Mouse (Mus musculus): ENCODE data around the gene Tmem106a. TPM values are rescaled to one million over a fixed set of nuclear protein-coding genes. Genes with fewer than 3 reads are reported as not detected.
"Not testable (repeated sequence)": the region's sequence is repeated elsewhere in the genome, so short reads cannot be mapped to it uniquely, and the experiment has no call there.

The Tmem106a gene
- polyA plus RNA-seq, 1 experiment from 2014 or later, result 6.7 TPM

GRCm38 (mm10) chr11:101556541-101556940 lies 25.5 kb upstream of the Tmem106a start:
- Histone ChIP-seq H3K4me2 (replicated peaks; ENCODE audit: low read depth, low read length) (no peak overlapping the region), H3K9me3 (ENCODE audit: control insufficient read depth, low read depth, low read length) (no peaks in the 10 kb centered on the region), H3K4me3 (ENCODE audit: low read depth, low read length) (no peak overlapping the region), H3K27ac (ENCODE audit: low read length) (no peak overlapping the region), H3K4me1 (ENCODE audit: control insufficient read depth, insufficient read depth, low read length) (peaks cover 10% of the 10 kb centered on the region; the same call in 1 of the 2 replicates), H3K36me3 (ENCODE audit: control insufficient read depth, insufficient read depth, low read length) (peaks cover 48% of the 10 kb centered on the region), H3K27me3 (ENCODE audit: control insufficient read depth, insufficient read depth, low read length) (no peaks in the 10 kb centered on the region), H3K9ac (replicated peaks; ENCODE audit: low read depth, low read length) (no peak overlapping the region)
- 93% methylated on average over 7 of the region's 7 CpGs for WGBS
- no peak for ATAC-seq (ENCODE audit: insufficient number of reproducible peaks, insufficient read depth, low FRiP score, low read depth)

- Histone ChIP-seq H3K27me3 (ENCODE audit: control insufficient read depth, insufficient read depth, low read length) (no peaks in the 10 kb centered on the region), H3K9me3 (ENCODE audit: control insufficient read depth, low read depth, low read length) (no peaks in the 10 kb centered on the region), H3K36me3 (ENCODE audit: control insufficient read depth, insufficient read depth, low read length) (peaks cover 52% of the 10 kb centered on the region), H3K9ac (replicated peaks; ENCODE audit: low read depth, low read length) (no peak overlapping the region), H3K27ac (ENCODE audit: low read length) (no peak overlapping the region), H3K4me2 (replicated peaks; ENCODE audit: low read depth, low read length) (no peak overlapping the region), H3K4me1 (ENCODE audit: control insufficient read depth, insufficient read depth, low read length) (peaks cover 10% of the 10 kb centered on the region; the same call in 1 of the 2 replicates), H3K4me3 (ENCODE audit: low read depth, low read length) (no peak overlapping the region)
- ATAC-seq (ENCODE audit: insufficient number of reproducible peaks, insufficient read depth, low FRiP score, low read depth), result no peak
- WGBS, result 87% methylated on average over 2 of the region's 2 CpGs
Observed at GRCm38 (mm10) chr11:101556954-101557353, 25.1 kb upstream of the Tmem106a start.

- H3K9ac ChIP-seq (replicated peaks; ENCODE audit: low read depth, low read length), result no peak overlapping the region
- H3K4me1 ChIP-seq (ENCODE audit: control insufficient read depth, insufficient read depth, low read length), result no peaks in the 10 kb centered on the region
- no peak overlapping the region for H3K4me3 ChIP-seq (ENCODE audit: low read depth, low read length)
- peaks cover 68% of the 10 kb centered on the region for H3K36me3 ChIP-seq (ENCODE audit: control insufficient read depth, insufficient read depth, low read length)
- no peak overlapping the region for H3K4me2 ChIP-seq (replicated peaks; ENCODE audit: low read depth, low read length)
- no peaks in the 10 kb centered on the region for H3K27me3 ChIP-seq (ENCODE audit: control insufficient read depth, insufficient read depth, low read length)
- no peaks in the 10 kb centered on the region for H3K9me3 ChIP-seq (ENCODE audit: control insufficient read depth, low read depth, low read length)
- H3K27ac ChIP-seq (ENCODE audit: low read length), result no peak overlapping the region
- ATAC-seq (ENCODE audit: insufficient number of reproducible peaks, insufficient read depth, low FRiP score, low read depth), result no peak
- WGBS, result 44% methylated on average over 5 of the region's 5 CpGs
Observed at GRCm38 (mm10) chr11:101562391-101562790, 19.7 kb upstream of the Tmem106a start.

- Histone ChIP-seq H3K9me3 (ENCODE audit: control insufficient read depth, low read depth, low read length) (no peaks in the 10 kb centered on the region), H3K4me3 (ENCODE audit: low read depth, low read length) (no peak overlapping the region), H3K4me1 (ENCODE audit: control insufficient read depth, insufficient read depth, low read length) (no peaks in the 10 kb centered on the region), H3K9ac (replicated peaks; ENCODE audit: low read depth, low read length) (no peak overlapping the region), H3K27ac (ENCODE audit: low read length) (no peak overlapping the region), H3K4me2 (replicated peaks; ENCODE audit: low read depth, low read length) (no peak overlapping the region), H3K36me3 (ENCODE audit: control insufficient read depth, insufficient read depth, low read length) (peaks cover 82% of the 10 kb centered on the region), H3K27me3 (ENCODE audit: control insufficient read depth, insufficient read depth, low read length) (no peaks in the 10 kb centered on the region)
- 82% methylated on average over 3 of the region's 3 CpGs for WGBS
- no peak for ATAC-seq (ENCODE audit: insufficient number of reproducible peaks, insufficient read depth, low FRiP score, low read depth)
Observed at GRCm38 (mm10) chr11:101568421-101568820, 13.6 kb upstream of the Tmem106a start.

- no peak overlapping the region for H3K4me2 ChIP-seq (replicated peaks; ENCODE audit: low read depth, low read length)
- WGBS, result 81% methylated on average over 6 of the region's 6 CpGs
- no peak overlapping the region for H3K27ac ChIP-seq (ENCODE audit: low read length)
- no peaks in the 10 kb centered on the region for H3K27me3 ChIP-seq (ENCODE audit: control insufficient read depth, insufficient read depth, low read length)
- H3K9me3 ChIP-seq (ENCODE audit: control insufficient read depth, low read depth, low read length), result no peaks in the 10 kb centered on the region
- H3K36me3 ChIP-seq (ENCODE audit: control insufficient read depth, insufficient read depth, low read length), result peaks cover 80% of the 10 kb centered on the region
- ATAC-seq (ENCODE audit: insufficient number of reproducible peaks, insufficient read depth, low FRiP score, low read depth), result no peak
- H3K4me1 ChIP-seq (ENCODE audit: control insufficient read depth, insufficient read depth, low read length), result no peaks in the 10 kb centered on the region
- H3K4me3 ChIP-seq (ENCODE audit: low read depth, low read length), result no peak overlapping the region
- no peak overlapping the region for H3K9ac ChIP-seq (replicated peaks; ENCODE audit: low read depth, low read length)
Observed at GRCm38 (mm10) chr11:101576116-101576515, 5.9 kb upstream of the Tmem106a start.

- ATAC-seq (ENCODE audit: insufficient number of reproducible peaks, insufficient read depth, low FRiP score, low read depth), result no peak
- 67% methylated on average over 6 of the region's 6 CpGs for WGBS
- no peaks in the 10 kb centered on the region for H3K4me1 ChIP-seq (ENCODE audit: control insufficient read depth, insufficient read depth, low read length)
- no peaks in the 10 kb centered on the region for H3K9me3 ChIP-seq (ENCODE audit: control insufficient read depth, low read depth, low read length)
- H3K4me3 ChIP-seq (ENCODE audit: low read depth, low read length), result no peak overlapping the region
- no peak overlapping the region for H3K9ac ChIP-seq (replicated peaks; ENCODE audit: low read depth, low read length)
- no peak overlapping the region for H3K27ac ChIP-seq (ENCODE audit: low read length)
- H3K4me2 ChIP-seq (replicated peaks; ENCODE audit: low read depth, low read length), result no peak overlapping the region
- H3K36me3 ChIP-seq (ENCODE audit: control insufficient read depth, insufficient read depth, low read length), result peaks cover 31% of the 10 kb centered on the region
- H3K27me3 ChIP-seq (ENCODE audit: control insufficient read depth, insufficient read depth, low read length), result no peaks in the 10 kb centered on the region
Observed at GRCm38 (mm10) chr11:101581081-101581764, 819 bp upstream of the Tmem106a start.

GRCm38 (mm10) chr11:101583205-101583604 lies 1.2 kb downstream of the Tmem106a start:
- no peak overlapping the region for H3K27ac ChIP-seq (ENCODE audit: low read length)
- no peak overlapping the region for H3K4me3 ChIP-seq (ENCODE audit: low read depth, low read length)
- H3K9me3 ChIP-seq (ENCODE audit: control insufficient read depth, low read depth, low read length), result no peaks in the 10 kb centered on the region
- ATAC-seq (ENCODE audit: insufficient number of reproducible peaks, insufficient read depth, low FRiP score, low read depth), result no peak
- 90% methylated on average over 2 of the region's 2 CpGs for WGBS
- H3K9ac ChIP-seq (replicated peaks; ENCODE audit: low read depth, low read length), result no peak overlapping the region
- H3K36me3 ChIP-seq (ENCODE audit: control insufficient read depth, insufficient read depth, low read length), result peaks cover 11% of the 10 kb centered on the region
- no peaks in the 10 kb centered on the region for H3K27me3 ChIP-seq (ENCODE audit: control insufficient read depth, insufficient read depth, low read length)
- H3K4me2 ChIP-seq (replicated peaks; ENCODE audit: low read depth, low read length), result no peak overlapping the region
- H3K4me1 ChIP-seq (ENCODE audit: control insufficient read depth, insufficient read depth, low read length), result no peaks in the 10 kb centered on the region

- not testable (repeated sequence) for H3K9me3 ChIP-seq (ENCODE audit: control insufficient read depth, low read depth, low read length); H3K27me3 ChIP-seq (ENCODE audit: control insufficient read depth, insufficient read depth, low read length); H3K9ac ChIP-seq (replicated peaks; ENCODE audit: low read depth, low read length); H3K36me3 ChIP-seq (ENCODE audit: control insufficient read depth, insufficient read depth, low read length); H3K4me1 ChIP-seq (ENCODE audit: control insufficient read depth, insufficient read depth, low read length); H3K4me2 ChIP-seq (replicated peaks; ENCODE audit: low read depth, low read length); ATAC-seq (ENCODE audit: insufficient number of reproducible peaks, insufficient read depth, low FRiP score, low read depth); H3K27ac ChIP-seq (ENCODE audit: low read length); H3K4me3 ChIP-seq (ENCODE audit: low read depth, low read length)
- 100% methylated on average over 1 of the region's 1 CpGs for WGBS
Observed at GRCm38 (mm10) chr11:101585031-101585430, 3.0 kb downstream of the Tmem106a start.

- Histone ChIP-seq H3K36me3 (ENCODE audit: control insufficient read depth, insufficient read depth, low read length) (no peaks in the 10 kb centered on the region; the same call in 1 of the 2 replicates), H3K27me3 (ENCODE audit: control insufficient read depth, insufficient read depth, low read length) (no peaks in the 10 kb centered on the region), H3K27ac (ENCODE audit: low read length) (no peak overlapping the region), H3K4me2 (replicated peaks; ENCODE audit: low read depth, low read length) (no peak overlapping the region), H3K4me3 (ENCODE audit: low read depth, low read length) (no peak overlapping the region), H3K9me3 (ENCODE audit: control insufficient read depth, low read depth, low read length) (no peaks in the 10 kb centered on the region), H3K9ac (replicated peaks; ENCODE audit: low read depth, low read length) (no peak overlapping the region), H3K4me1 (ENCODE audit: control insufficient read depth, insufficient read depth, low read length) (no peaks in the 10 kb centered on the region)
- WGBS, result 76% methylated on average over 4 of the region's 4 CpGs
- no peak for ATAC-seq (ENCODE audit: insufficient number of reproducible peaks, insufficient read depth, low FRiP score, low read depth)
Observed at GRCm38 (mm10) chr11:101585805-101586204, 3.8 kb downstream of the Tmem106a start.
